Mouse (Mus musculus) frontal cortex, postnatal 36 days (tissue): ENCODE results near the gene Wfikkn1.

Source experiments
- DNase-seq, 2 experiments: peaks; one replicate each; pipeline ENCODE4 v3.0.0; 2022; ENCODE audit warnings: low spot score in 2 of 2

Wfikkn1 gene

DNA sequence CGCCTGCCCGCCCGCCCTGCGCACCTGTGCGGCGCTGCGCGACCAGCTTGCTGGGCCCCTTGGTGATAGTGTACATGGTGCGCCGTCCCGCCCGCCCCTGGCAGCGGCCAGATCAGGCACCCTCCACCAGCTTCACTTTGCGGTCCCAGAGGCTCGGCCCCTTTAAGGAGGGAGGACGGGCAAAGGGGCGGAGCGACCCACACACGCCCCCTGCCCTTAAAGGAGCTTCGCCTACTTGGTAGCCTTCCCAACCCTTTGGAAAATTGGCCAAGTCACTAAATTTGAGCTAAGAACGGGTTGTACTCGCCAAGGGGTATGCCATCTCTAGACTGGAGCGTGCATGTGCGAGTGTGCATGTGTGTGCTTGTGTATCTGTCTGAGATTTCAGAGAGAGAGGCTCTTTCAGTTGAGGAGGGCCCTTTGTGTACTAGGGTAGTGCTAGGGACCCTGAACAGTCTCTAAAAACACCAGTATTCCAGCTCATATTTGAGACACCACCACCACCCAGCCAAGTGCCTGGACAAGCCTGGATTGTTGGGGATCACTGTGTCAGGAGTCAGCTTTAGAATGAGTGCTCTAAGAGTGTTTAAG, 12.0 kb downstream of the Wfikkn1 start, which contains the start of gene Mcrip2:
Gene Mcrip2 (minus strand): TSS at position 164 of the 591 bp plus-strand sequence.
- peak; percentile 82 for DNase-seq

- no peak for DNase-seq
These were observed 12.6 kb downstream of the Wfikkn1 start for GRCm38 (mm10) chr17:25867836-25868600.

GRCm38 (mm10) chr17:25867509-25867835, 13.2 kb downstream of the Wfikkn1 start:
- DNase-seq: no peak

- DNase-seq: no peak
These were observed 14.5 kb downstream of the Wfikkn1 start for GRCm38 (mm10) chr17:25866172-25866571.

DNA sequence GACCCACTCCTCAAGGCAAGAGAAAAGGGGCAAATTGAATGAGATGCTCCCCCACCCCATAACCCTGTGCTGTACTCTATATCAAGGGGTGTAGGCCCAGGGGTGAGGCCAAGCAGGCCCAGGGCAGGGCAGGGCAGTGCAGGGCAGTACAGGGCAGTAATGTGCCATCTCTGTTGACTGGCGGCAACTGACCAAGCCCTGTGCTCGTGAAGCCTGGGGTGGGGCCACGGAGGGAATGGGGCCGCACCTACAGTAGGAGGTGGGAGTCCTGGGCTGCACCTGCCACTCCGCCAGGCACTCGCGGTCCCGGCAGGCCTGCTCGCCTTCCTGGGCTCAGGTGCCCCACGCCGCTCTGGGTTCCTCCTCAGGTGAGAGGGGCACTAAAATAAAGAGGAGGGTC, 15.4 kb downstream of the Wfikkn1 start:
- DNase-seq: no peak

DNA sequence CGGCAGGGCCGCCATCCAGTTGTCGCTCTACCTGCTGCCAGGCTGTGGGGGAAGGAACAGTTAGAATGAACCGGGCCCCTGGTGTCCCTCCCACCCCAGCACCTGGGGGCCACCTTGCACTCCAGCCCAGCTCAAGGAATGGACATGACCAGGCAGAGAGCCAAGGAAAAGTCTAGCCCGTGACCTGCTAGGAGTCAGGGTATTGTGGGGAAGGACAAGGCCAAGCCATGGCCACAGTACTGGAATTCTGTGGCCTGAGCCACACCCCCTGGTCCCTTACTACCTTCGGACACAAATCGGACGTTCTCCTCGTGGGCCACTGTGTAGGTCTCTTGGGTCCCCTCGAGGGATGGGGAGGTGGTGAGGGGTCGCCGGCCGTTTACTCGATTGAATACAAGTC, 16.3 kb downstream of the Wfikkn1 start:
- DNase-seq: no peak

GRCm38 (mm10) chr17:25863681-25864080, 17.0 kb downstream of the Wfikkn1 start:
- DNase-seq: no peak

GRCm38 (mm10) chr17:25861704-25862612, 18.7 kb downstream of the Wfikkn1 start:
- DNase-seq: no peak

DNA sequence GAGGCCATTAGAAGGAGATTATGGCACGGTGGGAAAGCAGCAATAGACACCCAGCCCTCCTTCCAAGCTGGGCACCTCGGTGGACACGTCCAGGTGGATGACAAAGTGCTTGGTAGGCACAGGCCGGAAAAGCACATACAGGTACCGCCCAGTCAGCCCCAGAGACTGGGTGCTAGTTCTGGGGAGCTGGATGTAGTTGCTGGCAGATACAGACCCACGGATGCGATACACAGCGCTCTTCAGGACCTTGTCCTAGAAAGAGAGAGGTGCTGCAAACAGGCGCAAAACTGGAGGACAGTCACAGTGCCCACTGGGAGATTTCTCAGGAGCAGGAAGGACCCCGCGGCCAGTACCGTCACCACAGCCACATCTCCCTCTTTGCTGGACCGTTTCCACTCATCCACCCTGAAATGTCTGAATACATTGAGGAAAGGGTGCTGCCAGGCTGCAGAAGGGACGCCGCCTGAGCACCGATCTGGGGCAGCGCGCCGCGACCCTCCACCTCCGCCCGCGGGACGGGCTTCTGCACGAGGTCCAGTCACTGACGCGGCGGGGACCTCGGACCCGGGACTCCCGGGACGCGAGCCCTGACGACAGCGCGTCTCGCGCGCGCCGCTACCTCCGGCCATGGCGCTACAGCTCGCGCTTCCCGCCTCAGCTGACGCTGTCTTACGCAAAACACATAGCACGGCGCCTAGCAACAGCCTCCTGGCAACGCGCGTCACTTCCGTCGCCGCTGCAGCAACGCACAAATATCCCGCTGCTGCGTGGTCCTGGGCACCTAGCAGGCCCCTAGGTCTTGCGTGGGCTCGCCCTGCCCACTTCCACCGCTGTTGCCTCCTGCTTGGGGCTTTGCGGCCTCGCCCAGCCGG, 19.6 kb downstream of the Wfikkn1 start, which contains the start of gene Wdr90:
Gene Wdr90 (minus strand): TSS at position 670 of the 872 bp plus-strand sequence.
- peak; percentile 93 to 96 for DNase-seq

- no peak for DNase-seq
These were observed 20.4 kb downstream of the Wfikkn1 start for GRCm38 (mm10) chr17:25860229-25860628.

- peak; percentile 94 to 95 for DNase-seq
These were observed 36.2 kb downstream of the Wfikkn1 start, which contains the start of gene Rhot2 for GRCm38 (mm10) chr17:25844396-25844901. TSS of gene Rhot2 (minus strand) at chr17:25844851.

DNA sequence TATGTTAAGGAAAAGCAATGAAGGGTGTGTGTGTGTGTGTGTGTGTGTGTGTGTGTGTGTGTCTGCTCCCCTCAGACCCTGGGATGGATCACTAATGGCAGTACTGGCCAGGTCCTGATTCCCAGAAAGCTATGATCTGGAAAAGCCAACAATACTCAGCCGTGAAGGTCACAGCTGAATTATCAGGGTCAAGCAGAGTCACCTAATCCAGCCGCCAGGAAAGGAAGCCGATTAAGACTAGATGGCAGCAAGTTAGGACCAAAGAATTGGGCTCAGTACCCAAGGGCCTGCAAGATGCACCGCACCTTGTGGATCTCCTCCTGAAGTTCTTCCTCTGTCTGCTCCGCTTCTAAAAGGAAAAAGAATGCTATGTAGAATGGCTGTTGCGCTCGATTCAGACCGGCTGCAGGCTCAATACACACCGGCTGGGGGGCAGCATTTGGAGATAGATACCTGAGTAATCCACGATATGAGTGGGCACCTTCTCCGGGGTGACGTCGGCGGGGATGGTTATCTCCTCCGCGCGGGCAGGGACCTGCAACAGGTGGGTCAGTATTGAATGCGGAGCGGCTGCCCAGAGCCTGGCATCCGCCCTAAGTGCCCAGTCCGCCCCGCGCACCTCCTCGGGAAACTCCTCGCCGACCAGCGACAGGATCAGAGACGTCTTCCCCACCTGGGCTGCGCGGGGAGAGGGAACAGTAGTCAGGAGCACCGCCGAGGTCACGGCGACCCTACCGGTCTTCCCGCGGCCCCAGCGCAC, 36.8 kb downstream of the Wfikkn1 start:
- peak in 1 of 2 experiments; percentile 28 for DNase-seq

DNA sequence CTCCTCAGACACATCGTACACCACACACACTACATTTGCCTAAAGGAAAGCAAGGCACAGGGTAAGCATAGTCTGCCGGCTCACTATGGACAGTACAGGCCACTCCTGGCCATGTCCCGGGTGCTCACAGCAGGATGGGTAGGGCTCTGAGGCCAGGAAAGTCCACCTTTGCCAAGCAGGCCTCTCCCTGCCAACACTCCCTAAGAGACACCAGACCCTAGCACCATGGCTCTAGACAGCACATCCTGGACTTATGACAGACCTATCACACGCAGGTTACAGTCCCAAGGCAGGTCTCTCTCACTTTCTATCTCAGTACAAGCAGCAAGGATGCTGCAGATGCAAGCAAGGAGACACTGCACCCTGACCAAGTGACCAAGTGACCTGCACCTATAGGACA, 37.5 kb downstream of the Wfikkn1 start:
- no peak for DNase-seq

- no peak for DNase-seq
These were observed 38.1 kb downstream of the Wfikkn1 start for GRCm38 (mm10) chr17:25842509-25842908.

- DNase-seq: no peak
These were observed 39.4 kb downstream of the Wfikkn1 start, which contains the start of gene Gm20683 for GRCm38 (mm10) chr17:25841117-25841880. TSS of gene Gm20683 (minus strand) at chr17:25841763.

DNA sequence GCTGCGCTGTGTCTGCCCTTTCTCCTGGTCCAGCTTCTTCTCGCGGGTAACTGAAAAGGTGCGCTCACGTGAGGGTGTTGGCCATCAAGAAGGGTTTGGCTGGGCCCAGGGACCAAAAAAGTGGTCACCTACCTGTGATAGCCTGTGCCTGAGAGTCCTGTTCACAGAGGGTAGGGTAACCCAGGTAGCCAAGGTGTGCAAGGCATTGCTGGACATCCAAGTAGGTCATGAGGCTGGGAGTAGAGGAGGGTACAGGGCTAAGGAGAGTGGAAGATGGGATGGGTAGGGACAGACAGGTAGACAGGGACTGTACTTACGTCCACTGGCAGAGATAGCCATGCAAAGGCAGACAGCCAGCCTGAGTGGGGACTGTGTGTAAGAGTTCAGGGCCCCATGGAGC, 40.1 kb downstream of the Wfikkn1 start:
- no peak for DNase-seq

DNA sequence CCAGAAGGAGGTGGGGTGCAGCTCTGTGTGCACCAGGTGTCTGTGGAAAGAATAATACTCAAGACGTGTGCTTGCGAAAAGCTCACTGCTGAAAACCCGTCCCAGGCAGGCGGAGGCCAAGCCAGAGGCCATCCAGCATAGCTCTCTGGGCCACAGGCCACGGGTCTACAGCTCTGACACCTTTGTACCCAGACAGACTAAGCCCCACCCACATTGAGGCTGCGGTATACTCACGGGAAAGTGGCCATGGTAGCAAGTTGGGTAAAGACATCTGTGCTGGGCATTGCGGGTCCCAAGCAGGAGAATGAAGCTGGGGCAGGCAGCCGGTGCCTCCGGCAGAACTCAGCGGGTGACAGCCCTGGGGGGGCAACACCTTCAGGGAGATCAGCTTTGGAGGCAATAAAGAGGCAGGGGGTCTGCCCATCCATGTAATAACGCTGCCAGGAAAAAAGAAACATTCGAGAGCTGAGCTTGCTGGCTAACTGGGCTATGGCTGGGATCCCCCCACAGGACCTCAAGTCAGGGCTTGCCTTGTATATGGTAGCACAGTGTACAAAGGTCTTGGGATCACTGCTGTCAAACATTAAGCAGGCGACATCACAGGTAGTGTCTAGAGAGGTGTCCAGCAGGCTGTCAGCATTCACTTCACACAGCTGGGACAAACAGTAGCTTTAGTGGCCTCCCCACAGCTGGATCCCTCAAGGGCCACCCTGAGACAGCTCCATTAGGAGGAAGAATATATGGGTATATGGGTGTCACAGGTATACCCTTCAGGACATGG, 41.0 kb downstream of the Wfikkn1 start:
- no peak for DNase-seq

- no peak for DNase-seq
These were observed 41.8 kb downstream of the Wfikkn1 start for GRCm38 (mm10) chr17:25838904-25839303.

DNA sequence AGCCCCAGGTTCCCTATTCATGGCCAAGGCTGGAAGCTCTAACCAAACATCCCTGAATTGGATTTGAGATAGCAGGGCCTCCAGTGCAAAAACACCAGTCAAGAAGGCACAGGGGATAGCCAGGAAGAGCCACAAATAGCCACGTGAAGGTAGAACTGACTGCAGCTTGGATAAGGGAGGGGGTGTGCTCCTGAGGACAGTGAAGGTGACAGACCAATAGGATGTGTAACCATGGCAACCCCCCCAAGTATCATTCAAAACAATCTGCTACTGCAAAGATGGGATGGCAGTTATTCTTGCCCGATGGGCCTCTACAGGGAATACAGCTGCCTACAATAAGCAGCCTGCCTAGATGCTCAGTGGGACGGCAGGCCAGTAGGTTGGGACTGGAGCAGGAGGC, 43.1 kb downstream of the Wfikkn1 start:
- peak in 1 of 2 experiments; percentile 40 for DNase-seq
